Mouse (Mus musculus): ENCODE data around the gene Parp1.

DNA sequence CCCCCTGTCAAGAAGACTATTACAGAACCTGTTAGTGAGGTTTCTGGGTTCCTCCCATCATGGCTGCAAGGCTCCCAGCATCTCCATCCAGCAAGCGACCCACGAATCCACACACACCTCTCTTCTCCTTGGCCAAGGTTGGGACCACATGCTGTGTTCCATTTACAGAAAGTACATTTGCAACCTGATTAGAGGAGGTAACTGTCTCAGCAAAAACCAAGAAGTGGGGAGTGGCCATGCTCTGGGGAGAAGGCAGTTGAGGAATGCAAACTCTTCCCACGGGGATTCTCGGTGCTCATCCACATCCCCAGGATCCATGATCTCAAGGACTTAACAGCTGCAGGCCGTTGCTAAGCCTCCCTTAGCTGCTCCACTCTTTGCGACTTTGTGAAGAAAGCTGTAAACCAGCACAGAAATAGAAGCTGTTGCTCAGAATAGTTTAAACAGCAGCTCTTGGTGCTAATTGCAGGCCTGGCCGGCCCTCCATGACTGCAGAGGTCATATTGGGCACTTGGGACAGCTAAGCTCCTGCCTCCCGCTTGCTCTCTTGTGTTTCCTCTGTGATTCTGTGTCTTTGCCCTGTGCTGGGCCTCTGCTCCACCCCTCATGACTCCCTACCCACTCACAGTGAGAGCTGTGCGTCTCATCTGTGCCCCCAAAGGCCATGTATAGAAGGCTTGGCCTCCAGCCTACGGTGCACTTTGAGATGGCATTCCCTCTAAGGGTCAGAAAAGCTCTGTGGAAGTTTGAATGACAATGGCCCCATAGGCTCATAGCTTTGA is 38.3 kb downstream of the Parp1 start:
- TF ChIP-seq POLR2A (IDR thresholded peaks at IDR 0.05; ENCODE audit: control insufficient read depth, low read depth, low read length) = no peak
- TF ChIP-seq CTCF (IDR thresholded peaks at IDR 0.05; ENCODE audit: control insufficient read depth, insufficient read depth, insufficient replicate concordance, low read depth, low read length) = no peak
